Mouse (Mus musculus): ENCODE measurements at regions not wholly inside any gene's neighbourhood (a gene's known extent, or its start where the extent isn't known, plus 50 kb on each side); places are given as distances from the start of the nearest gene placed in this dataset.

DNA sequence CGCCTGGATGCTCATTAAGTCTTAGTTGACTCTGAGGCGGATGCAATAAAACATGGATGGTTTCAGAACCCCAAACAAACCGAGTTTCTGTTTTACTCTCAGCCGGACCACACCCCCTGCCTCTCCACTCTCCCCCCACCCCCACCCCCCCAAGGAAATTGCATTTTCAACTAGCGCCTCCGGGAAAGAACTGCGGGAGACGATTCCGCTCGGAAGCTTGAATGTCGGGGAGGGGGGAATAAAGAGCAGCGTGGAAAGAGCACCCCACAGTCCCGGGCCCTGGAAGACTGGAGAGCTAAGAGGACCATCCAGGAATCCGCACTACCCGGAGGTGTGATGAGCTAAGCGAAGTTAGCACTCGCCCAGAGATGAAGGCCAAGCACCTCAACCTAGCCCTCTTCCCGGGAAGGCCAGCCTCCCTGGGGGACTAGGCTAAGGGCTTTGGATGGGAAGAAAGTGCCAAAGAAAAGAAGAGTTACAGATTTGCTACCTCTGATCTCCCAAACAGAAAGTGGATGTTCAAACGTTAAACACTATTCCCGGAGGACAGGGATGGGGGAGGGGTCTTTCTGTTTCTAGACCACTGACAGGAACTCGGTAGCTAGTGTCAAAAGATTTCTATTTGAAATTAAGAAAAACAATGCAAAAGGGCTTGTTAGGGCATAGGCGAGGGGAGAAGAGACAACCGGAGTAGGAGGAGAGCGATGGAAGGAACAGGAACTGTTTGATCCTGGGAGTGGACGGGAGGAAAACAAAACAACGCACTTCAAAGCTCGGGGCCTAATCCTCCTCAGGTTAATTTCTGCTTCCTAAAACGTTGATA is 258.6 kb upstream of the Nfe2l3 start:
- 5% methylated on average over 28 of the region's 28 CpGs for WGBS
- Histone ChIP-seq H3K4me1 (ENCODE audit: control insufficient read depth, insufficient read depth, low read length) (peaks cover 24% of the 10 kb centered on the region; the same call in 1 of the 2 replicates), H3K4me3 (ENCODE audit: low read depth, low read length) (peak overlapping the region; percentile 30), H3K27ac (ENCODE audit: low read length) (peak overlapping the region; percentile 84), H3K9me3 (ENCODE audit: control insufficient read depth, low read depth, low read length) (no peaks in the 10 kb centered on the region), H3K4me2 (replicated peaks; ENCODE audit: low read depth, low read length) (peak overlapping the region; percentile 73), H3K27me3 (ENCODE audit: control insufficient read depth, insufficient read depth, low read length) (peaks cover 3% of the 10 kb centered on the region; the same call in 1 of the 2 replicates), H3K9ac (replicated peaks; ENCODE audit: low read depth, low read length) (no peak overlapping the region; the same call in 1 of the 2 replicates), H3K36me3 (ENCODE audit: control insufficient read depth, insufficient read depth, low read length) (no peaks in the 10 kb centered on the region)
- no peak for ATAC-seq (ENCODE audit: insufficient number of reproducible peaks, insufficient read depth, low FRiP score, low read depth)

DNA sequence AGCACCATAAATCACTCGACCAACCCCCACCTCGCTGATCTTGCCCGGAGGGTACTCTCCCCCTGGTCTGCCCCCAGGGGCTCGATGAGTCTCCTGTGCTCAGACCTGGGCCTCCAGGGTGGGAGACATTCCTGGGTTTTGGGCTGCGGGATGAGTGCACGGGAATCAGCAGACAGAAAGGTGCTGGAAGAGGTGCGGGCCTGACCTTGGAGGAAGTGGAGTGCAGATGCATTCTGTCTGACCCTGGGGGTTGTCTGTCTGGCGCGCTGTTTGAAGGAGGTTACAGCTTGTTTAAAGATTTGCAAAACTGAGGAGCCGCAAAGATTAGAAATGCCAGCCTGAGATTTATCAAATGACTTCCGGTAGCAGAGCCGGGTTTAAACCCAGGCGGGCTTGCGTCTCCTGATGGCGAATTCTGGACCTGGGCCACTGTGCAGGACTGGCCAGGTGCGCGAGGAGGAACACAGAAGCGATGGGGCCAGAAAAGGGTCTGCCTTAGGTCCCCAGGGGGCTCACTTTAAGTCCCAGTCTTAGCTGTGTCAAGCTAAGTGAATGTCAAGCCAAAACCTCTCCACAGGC is 257.9 kb upstream of the Nfe2l3 start:
- no peak for ATAC-seq (ENCODE audit: insufficient number of reproducible peaks, insufficient read depth, low FRiP score, low read depth)
- H3K27ac ChIP-seq (ENCODE audit: low read length), result peak overlapping the region; percentile 84; the same call in 1 of the 2 replicates
- H3K4me3 ChIP-seq (ENCODE audit: low read depth, low read length), result no peak overlapping the region
- no peaks in the 10 kb centered on the region for H3K36me3 ChIP-seq (ENCODE audit: control insufficient read depth, insufficient read depth, low read length)
- H3K4me1 ChIP-seq (ENCODE audit: control insufficient read depth, insufficient read depth, low read length), result peaks cover 20% of the 10 kb centered on the region; the same call in 1 of the 2 replicates
- peak overlapping the region; percentile 73 for H3K4me2 ChIP-seq (replicated peaks; ENCODE audit: low read depth, low read length)
- peaks cover 3% of the 10 kb centered on the region; the same call in 1 of the 2 replicates for H3K27me3 ChIP-seq (ENCODE audit: control insufficient read depth, insufficient read depth, low read length)
- H3K9me3 ChIP-seq (ENCODE audit: control insufficient read depth, low read depth, low read length), result no peaks in the 10 kb centered on the region
- WGBS, result 11% methylated on average over 18 of the region's 18 CpGs
- H3K9ac ChIP-seq (replicated peaks; ENCODE audit: low read depth, low read length), result no peak overlapping the region

DNA sequence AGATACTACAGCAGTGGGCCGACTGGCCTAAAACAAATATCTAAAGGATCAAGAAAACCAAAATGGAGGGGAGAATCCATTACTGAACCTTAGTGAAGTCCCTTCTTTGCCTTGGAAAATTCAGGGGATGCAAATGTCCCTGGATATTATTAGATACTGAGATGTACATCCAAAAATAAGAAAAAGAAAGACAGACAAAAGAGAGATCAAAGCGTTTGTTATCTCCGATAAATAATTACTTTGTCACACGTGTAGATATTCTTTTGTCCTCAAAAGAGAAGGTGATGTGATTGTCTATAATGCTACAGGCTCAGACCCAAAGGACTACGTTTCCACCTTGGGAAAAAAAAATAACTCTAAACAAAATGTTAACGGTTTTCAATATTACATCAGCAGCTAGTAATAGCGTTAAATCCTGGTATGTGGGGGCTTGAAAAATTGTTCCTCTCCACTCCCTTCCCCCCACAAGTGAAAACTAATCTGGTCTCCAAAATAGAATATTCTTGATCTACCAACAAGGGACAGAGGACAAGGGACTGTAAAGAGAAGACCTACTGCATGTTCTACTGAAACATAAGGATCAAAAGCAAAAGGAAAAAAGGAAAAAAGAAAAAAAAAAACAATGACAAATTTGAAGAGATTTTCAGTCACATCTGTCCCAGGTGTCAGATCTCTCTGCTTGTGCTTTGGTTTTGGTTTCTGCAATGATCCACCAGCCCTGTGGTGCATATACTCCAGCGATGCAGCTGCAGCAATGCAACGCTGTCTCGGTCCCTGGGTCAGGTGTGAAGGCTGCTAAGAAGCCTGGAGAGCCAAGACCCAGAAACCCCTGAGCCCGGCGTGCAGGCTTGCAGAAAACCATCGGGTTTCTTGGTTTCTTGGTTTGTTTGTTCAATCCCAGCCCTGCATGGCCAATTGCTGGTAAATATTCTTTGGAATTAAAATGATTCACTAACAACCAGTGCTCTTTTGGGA is 256.6 kb upstream of the Nfe2l3 start:
- Histone ChIP-seq H3K27ac (ENCODE audit: low read length) (no peak overlapping the region), H3K4me2 (replicated peaks; ENCODE audit: low read depth, low read length) (no peak overlapping the region), H3K9me3 (ENCODE audit: control insufficient read depth, low read depth, low read length) (no peaks in the 10 kb centered on the region), H3K36me3 (ENCODE audit: control insufficient read depth, insufficient read depth, low read length) (no peaks in the 10 kb centered on the region), H3K4me3 (ENCODE audit: low read depth, low read length) (no peak overlapping the region), H3K4me1 (ENCODE audit: control insufficient read depth, insufficient read depth, low read length) (peaks cover 17% of the 10 kb centered on the region; the same call in 1 of the 2 replicates), H3K9ac (replicated peaks; ENCODE audit: low read depth, low read length) (no peak overlapping the region), H3K27me3 (ENCODE audit: control insufficient read depth, insufficient read depth, low read length) (peaks cover 3% of the 10 kb centered on the region; the same call in 1 of the 2 replicates)
- ATAC-seq (ENCODE audit: insufficient number of reproducible peaks, insufficient read depth, low FRiP score, low read depth), result no peak
- 32% methylated on average over 13 of the region's 13 CpGs for WGBS

DNA sequence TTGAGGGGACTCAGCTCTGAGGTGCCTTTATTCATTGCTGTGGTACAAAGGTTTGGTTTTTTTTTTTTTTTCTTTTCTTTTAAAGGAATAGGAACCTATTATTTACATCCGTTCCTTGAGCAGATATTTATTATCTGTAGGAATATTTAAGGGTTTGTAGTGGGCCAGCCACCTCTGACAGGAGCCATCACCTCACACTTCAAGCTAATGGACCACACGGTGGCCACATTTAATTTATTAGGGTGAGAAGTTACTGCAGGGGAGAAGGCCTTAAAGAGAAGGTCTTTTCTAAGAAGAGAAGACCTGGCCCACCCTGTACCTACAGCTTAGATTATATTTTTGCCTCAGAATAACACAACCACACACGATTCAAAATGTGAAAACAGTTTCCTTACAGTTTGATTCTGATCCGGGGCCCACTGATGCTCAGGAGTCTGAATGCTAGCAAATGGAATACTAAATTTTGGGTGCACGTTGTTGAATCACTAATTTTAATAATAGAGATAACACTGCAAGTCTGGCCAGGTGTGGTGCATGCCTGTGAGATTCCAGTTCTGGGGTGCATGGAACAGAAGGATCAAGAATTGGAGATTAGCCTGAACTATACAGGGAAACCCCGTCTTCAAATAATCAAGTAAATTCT is 255.6 kb upstream of the Nfe2l3 start:
- Histone ChIP-seq H3K27ac (ENCODE audit: low read length) (no peak overlapping the region), H3K9me3 (ENCODE audit: control insufficient read depth, low read depth, low read length) (no peaks in the 10 kb centered on the region), H3K9ac (replicated peaks; ENCODE audit: low read depth, low read length) (no peak overlapping the region), H3K36me3 (ENCODE audit: control insufficient read depth, insufficient read depth, low read length) (no peaks in the 10 kb centered on the region), H3K4me3 (ENCODE audit: low read depth, low read length) (no peak overlapping the region), H3K4me2 (replicated peaks; ENCODE audit: low read depth, low read length) (no peak overlapping the region), H3K4me1 (ENCODE audit: control insufficient read depth, insufficient read depth, low read length) (peaks cover 12% of the 10 kb centered on the region; the same call in 1 of the 2 replicates), H3K27me3 (ENCODE audit: control insufficient read depth, insufficient read depth, low read length) (peaks cover 8% of the 10 kb centered on the region; the same call in 1 of the 2 replicates)
- 24% methylated on average over 6 of the region's 6 CpGs for WGBS
- no peak for ATAC-seq (ENCODE audit: insufficient number of reproducible peaks, insufficient read depth, low FRiP score, low read depth)

DNA sequence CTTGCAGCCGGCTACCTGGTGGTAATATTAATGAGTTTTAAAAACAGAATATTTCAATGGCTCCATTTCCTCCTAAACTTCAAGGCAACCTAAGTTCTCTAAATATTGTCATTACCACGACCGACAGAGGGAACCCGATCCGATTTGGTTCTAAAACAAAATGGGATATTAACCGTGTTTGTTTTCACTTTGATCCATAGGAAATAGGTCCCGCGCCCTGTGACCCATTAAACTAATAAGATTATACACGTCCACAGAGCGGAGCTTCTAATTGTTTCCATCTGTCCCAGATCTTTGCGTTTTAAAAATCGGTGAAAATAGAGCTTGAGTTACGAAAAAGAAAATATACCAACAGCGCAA is 254.8 kb upstream of the Nfe2l3 start:
- ATAC-seq (ENCODE audit: insufficient number of reproducible peaks, insufficient read depth, low FRiP score, low read depth), result no peak
- no peak overlapping the region for H3K9ac ChIP-seq (replicated peaks; ENCODE audit: low read depth, low read length)

DNA sequence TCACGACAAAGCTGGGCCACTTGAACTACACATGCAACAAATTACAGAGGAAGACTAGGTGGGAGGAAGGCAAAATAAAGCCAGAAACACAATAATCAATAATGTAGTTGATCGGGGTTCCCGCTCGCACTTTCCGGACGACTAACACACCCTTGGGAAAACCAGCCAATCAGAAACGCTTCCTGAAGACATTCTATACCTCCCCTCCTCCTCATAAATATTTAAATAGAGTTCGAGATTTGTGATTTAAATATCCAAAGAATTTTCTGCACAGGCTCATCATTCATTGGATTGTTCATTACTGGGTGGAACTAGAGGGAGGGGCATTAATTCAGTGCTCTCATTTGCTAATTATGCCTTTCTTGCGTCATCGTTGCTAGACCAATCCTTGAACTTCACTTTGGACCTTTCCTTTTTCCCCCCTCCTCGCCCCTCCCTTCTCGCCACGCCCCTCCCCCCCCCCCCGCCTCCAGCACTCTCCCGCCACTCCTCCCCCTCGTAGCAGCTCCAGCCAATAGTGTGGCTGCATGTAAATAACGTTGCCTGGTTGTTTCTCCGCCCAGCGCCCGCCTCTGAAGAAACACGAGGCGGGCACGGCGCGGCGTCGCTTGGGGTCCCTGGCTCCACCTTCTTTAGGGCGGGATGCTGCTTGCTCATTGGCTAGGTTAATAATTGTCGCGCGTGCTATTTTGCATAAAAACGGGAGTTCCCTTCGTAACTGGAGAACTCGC is 254.2 kb upstream of the Nfe2l3 start:
- H3K9me3 ChIP-seq (ENCODE audit: control insufficient read depth, low read depth, low read length), result no peaks in the 10 kb centered on the region
- no peaks in the 10 kb centered on the region for H3K36me3 ChIP-seq (ENCODE audit: control insufficient read depth, insufficient read depth, low read length)
- H3K27me3 ChIP-seq (ENCODE audit: control insufficient read depth, insufficient read depth, low read length), result peaks cover 8% of the 10 kb centered on the region; the same call in 1 of the 2 replicates
- H3K4me2 ChIP-seq (replicated peaks; ENCODE audit: low read depth, low read length), result peak overlapping the region; percentile 38
- peak; percentile 98 for ATAC-seq (ENCODE audit: insufficient number of reproducible peaks, insufficient read depth, low FRiP score, low read depth)
- H3K27ac ChIP-seq (ENCODE audit: low read length), result no peak overlapping the region
- WGBS, result under 1% methylated on average over 31 of the region's 34 CpGs
- no peak overlapping the region for H3K9ac ChIP-seq (replicated peaks; ENCODE audit: low read depth, low read length)
- H3K4me3 ChIP-seq (ENCODE audit: low read depth, low read length), result peak overlapping the region; percentile 19
- H3K4me1 ChIP-seq (ENCODE audit: control insufficient read depth, insufficient read depth, low read length), result peaks cover 11% of the 10 kb centered on the region; the same call in 1 of the 2 replicates

More for the DNA sequence above, 254.8 kb upstream of the Nfe2l3 start:
- Histone ChIP-seq H3K4me1 (ENCODE audit: control insufficient read depth, insufficient read depth, low read length) (peaks cover 11% of the 10 kb centered on the region; the same call in 1 of the 2 replicates), H3K9me3 (ENCODE audit: control insufficient read depth, low read depth, low read length) (no peaks in the 10 kb centered on the region), H3K27ac (ENCODE audit: low read length) (no peak overlapping the region), H3K4me2 (replicated peaks; ENCODE audit: low read depth, low read length) (peak overlapping the region; percentile 38), H3K36me3 (ENCODE audit: control insufficient read depth, insufficient read depth, low read length) (no peaks in the 10 kb centered on the region), H3K27me3 (ENCODE audit: control insufficient read depth, insufficient read depth, low read length) (peaks cover 8% of the 10 kb centered on the region; the same call in 1 of the 2 replicates), H3K4me3 (ENCODE audit: low read depth, low read length) (peak overlapping the region; percentile 19)
- WGBS, result under 1% methylated on average over 14 of the region's 14 CpGs

DNA sequence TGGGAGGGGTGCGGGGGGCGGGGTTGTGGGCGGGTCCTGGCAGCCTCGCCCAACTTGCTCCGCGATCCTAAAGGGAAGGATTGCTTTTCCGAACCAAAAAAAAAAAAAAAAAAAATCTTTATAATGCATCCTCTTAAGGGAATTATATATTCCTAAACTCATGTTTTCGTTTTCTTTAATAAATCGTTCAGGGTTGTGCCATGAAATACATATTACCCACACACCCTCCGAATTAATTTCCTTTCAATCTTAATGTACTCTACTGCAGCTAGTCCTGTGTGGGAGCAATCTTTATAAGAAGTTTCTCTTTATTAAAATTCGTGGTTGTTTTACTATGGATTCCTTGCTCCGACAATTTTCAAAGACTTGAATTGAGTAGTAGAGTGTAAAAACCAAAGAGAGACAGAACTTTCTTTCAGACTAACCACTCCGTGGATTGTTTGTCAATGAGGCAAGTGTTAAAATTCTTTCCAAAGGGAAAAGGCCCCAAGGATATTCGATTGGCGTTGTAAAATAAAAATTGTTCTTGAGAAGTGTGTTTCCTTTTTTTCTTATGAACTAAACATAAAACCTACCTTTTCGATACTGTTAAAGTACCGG is 253.6 kb upstream of the Nfe2l3 start:
- peaks cover 9% of the 10 kb centered on the region; the same call in 1 of the 2 replicates for H3K4me1 ChIP-seq (ENCODE audit: control insufficient read depth, insufficient read depth, low read length)
- H3K27me3 ChIP-seq (ENCODE audit: control insufficient read depth, insufficient read depth, low read length), result peaks cover 14% of the 10 kb centered on the region
- no peak overlapping the region for H3K4me2 ChIP-seq (replicated peaks; ENCODE audit: low read depth, low read length)

More for the DNA sequence above, 253.6 kb upstream of the Nfe2l3 start:
- H3K9ac ChIP-seq (replicated peaks; ENCODE audit: low read depth, low read length), result no peak overlapping the region
- no peaks in the 10 kb centered on the region for H3K36me3 ChIP-seq (ENCODE audit: control insufficient read depth, insufficient read depth, low read length)
- 3% methylated on average over 17 of the region's 17 CpGs for WGBS
- no peak overlapping the region for H3K4me3 ChIP-seq (ENCODE audit: low read depth, low read length)
- ATAC-seq (ENCODE audit: insufficient number of reproducible peaks, insufficient read depth, low FRiP score, low read depth), result no peak
- H3K9me3 ChIP-seq (ENCODE audit: control insufficient read depth, low read depth, low read length), result no peaks in the 10 kb centered on the region
- H3K27ac ChIP-seq (ENCODE audit: low read length), result no peak overlapping the region

Measured in stomach, embryonic 14.5 days (tissue).